Mouse (Mus musculus) lung, embryonic 16.5 days (tissue): ENCODE data around the gene Slc25a48. TPM values are rescaled to one million over a fixed set of nuclear protein-coding genes. Genes with fewer than 3 reads are reported as not detected.

Source experiments
- ATAC-seq: fragments of 200-750 bp; cut with Nextera tagmentation; 2 replicates; pipeline ENCODE4 v1.8.0; 2017; ENCODE audit warnings: low read depth, mild to moderate bottlenecking, moderate library complexity
- H3K27ac ChIP-seq: fragments of 300-500 bp; sonication (generic); 2 replicates; pipeline ENCODE4 v1.5.1; 2014; ENCODE audit warnings: mild to moderate bottlenecking, control low read depth, low read length
- H3K27me3 ChIP-seq: fragments of 300-500 bp; sonication (generic); 2 replicates; pipeline ENCODE4 v1.6.1; 2014; ENCODE audit warnings: low read depth, low read length, mixed read lengths; ENCODE audit not compliant: control insufficient read depth, insufficient read depth
- H3K36me3 ChIP-seq: fragments of 300-500 bp; sonication (generic); 2 replicates; pipeline ENCODE4 v1.6.1; 2014; ENCODE audit warnings: low read length; ENCODE audit not compliant: control insufficient read depth, insufficient read depth
- H3K4me1 ChIP-seq: fragments of 300-500 bp; sonication (generic); replicated peaks from 2 replicates; pipeline ENCODE4 v1.6.1; 2014; ENCODE audit warnings: low read length, mixed read lengths; ENCODE audit not compliant: control insufficient read depth, insufficient read depth
- H3K4me2 ChIP-seq: fragments of 300-500 bp; sonication (generic); 2 replicates; pipeline ENCODE4 v1.6.1; 2014; ENCODE audit warnings: low read depth, low read length, control low read depth
- H3K4me3 ChIP-seq: fragments of 300-500 bp; sonication (generic); 2 replicates; pipeline ENCODE4 v1.5.1; 2014; ENCODE audit warnings: mild to moderate bottlenecking, low read length, control low read depth
- H3K9ac ChIP-seq: fragments of 300-500 bp; sonication (generic); 2 replicates; pipeline ENCODE4 v1.6.1; 2014; ENCODE audit warnings: low read length, control low read depth
- H3K9me3 ChIP-seq: fragments of 300-500 bp; sonication (generic); 2 replicates; pipeline ENCODE4 v1.6.1; 2016; ENCODE audit warnings: low read length; ENCODE audit not compliant: control insufficient read depth
- WGBS: fragments of 180-500 bp; shearing (Covaris S2); extraction: QIAGEN DNeasy Blood & Tissue Kit; methylation state at CpG from one replicate; pipeline ENCODE4 v1.1.7; 2014; 5-methylcytosine and 5-hydroxymethylcytosine counted together
- polyA plus RNA-seq: library from polyadenylated mRNA; unstranded; fragments of >200 nt; fragmentation: Nextera tagmentation; extraction: Ambion mirVana; gene quantifications from 2 replicates; pipeline ENCODE4 v1.2.1, GENCODE M21; 2015

Gene Slc25a48
- polyA plus RNA-seq, 1 experiment from 2014 or later = 0.11 TPM

DNA sequence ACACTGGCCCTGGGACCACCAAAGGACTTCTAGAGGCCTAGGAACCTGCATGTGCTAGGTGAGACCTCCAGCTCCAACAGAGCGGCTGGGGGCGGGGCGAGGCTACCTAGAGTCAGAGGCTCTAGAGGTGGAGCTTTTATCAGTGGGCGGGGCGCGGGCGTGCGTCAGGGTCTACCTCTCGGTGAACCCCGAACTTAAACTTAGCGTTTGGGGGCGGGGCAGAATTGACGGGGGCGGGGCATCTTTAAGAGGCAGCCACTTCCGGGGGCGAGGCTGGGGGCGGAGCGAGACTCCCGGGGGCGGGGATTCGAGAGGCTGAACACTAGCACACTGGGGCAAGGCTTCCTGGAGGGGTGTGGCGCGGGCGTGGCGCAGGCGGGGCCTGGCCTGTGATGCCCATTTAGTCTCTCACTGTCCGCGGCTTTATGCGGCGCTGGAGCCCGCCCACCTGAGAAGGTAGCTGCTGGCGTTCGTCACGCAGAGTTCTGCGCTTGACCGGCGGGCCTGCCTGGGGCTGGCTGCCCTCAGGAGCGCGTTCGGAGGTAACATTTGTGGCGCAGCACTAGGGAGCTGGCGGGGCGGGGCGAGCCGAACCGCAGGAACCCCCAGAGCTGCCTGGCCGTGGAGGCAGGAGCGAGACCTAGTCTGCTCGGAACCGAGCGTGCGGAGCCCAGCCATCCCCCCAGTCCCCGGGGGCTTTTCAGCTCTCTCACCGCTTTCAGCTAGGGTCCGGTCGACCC lies 84.1 kb downstream of the Slc25a48 start, which contains the start of gene Fbxl21:
Fbxl21 (plus strand) TSS at position 392 of the 740 bp plus-strand sequence.
- WGBS = under 1% methylated on average over 51 of the region's 56 CpGs
- Histone ChIP-seq H3K36me3 (no peaks in the 10 kb centered on the region), H3K9ac (peak within 1 kb of the TSS; percentile 80), H3K27ac (0 out of 2 replicates have a peak within 1 kb of the TSS, but pooled peaks have one; percentile 36), H3K27me3 (no peaks in the 10 kb centered on the region), H3K4me3 (peak within 1 kb of the TSS; percentile 75), H3K4me1 (0 out of 2 replicates have a peak, but pooled peaks cover 2% of the 10 kb centered on the region), H3K4me2 (peak within 1 kb of the TSS; percentile 97), H3K9me3 (no peaks in the 10 kb centered on the region)
- peak; percentile 100 for ATAC-seq

DNA sequence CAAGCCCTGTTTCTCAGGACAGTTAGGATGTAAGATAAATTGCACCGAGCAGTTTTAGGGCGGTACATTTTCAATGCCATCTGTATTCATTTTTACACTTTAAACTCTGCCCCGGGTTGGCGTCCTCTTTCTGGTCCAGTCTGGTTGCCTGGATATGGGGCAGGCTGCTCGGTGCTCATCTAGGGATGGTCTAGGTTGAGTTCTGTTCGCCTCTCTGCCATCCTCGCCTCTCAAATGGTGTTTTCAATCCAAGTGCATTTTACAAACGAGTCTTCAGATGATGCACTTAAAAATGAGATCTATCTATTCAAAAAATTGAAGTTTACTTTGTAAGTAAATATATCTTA lies 84.6 kb downstream of the Slc25a48 start:
- Histone ChIP-seq H3K4me2 (peak overlapping the region; percentile 97), H3K27me3 (no peaks in the 10 kb centered on the region), H3K9ac (peak overlapping the region; percentile 80), H3K4me1 (0 out of 2 replicates have a peak, but pooled peaks cover 2% of the 10 kb centered on the region), H3K27ac (0 out of 2 replicates have a peak overlapping the region, but pooled peaks have one; percentile 36), H3K4me3 (peak overlapping the region; percentile 75), H3K9me3 (no peaks in the 10 kb centered on the region), H3K36me3 (no peaks in the 10 kb centered on the region)
- no peak for ATAC-seq
- WGBS = 3% methylated on average over 8 of the region's 8 CpGs

Other genes starting within 250 kb of the Slc25a48 start
- gene Neurog1, start 186.2 kb upstream of the Slc25a48 start, polyA plus RNA-seq = not detected in 2 replicates
- gene Cxcl14, start 141.8 kb upstream of the Slc25a48 start, polyA plus RNA-seq = 10.3 and 13.4 TPM in 2 replicates
- gene Gm3045, start 11.8 kb upstream of the Slc25a48 start, polyA plus RNA-seq = not detected in 2 replicates
- not detected in 2 replicates for gene Il9, start 43.9 kb downstream of the Slc25a48 start, polyA plus RNA-seq
- 0.77 and 1.2 TPM in 2 replicates for gene Fbxl21, start 84.1 kb downstream of the Slc25a48 start, polyA plus RNA-seq
- 0.70 TPM in 1 of 2 replicates, not detected in the other for gene Lect2, start 110.1 kb downstream of the Slc25a48 start, polyA plus RNA-seq
- gene Tgfbi, start 171.2 kb downstream of the Slc25a48 start, polyA plus RNA-seq = 175 and 183 TPM in 2 replicates